Mouse (Mus musculus) stomach, embryonic 14.5 days (tissue): ENCODE measurements at regions not wholly inside any gene's neighbourhood (a gene's known extent, or its start where the extent isn't known, plus 50 kb on each side); places are given as distances from the start of the nearest gene placed in this dataset.

Experiments used
- ATAC-seq: fragments of 200-750 bp; cut with Nextera tagmentation; 2 replicates; pipeline ENCODE4 v1.8.0; 2017; ENCODE audit warnings: low read depth, moderate TSS enrichment; ENCODE audit not compliant: insufficient number of reproducible peaks, insufficient read depth, low FRiP score
- H3K27ac ChIP-seq: fragments of 300-500 bp; sonication (generic); 2 replicates; pipeline ENCODE4 v1.5.1; 2014; ENCODE audit warnings: mild to moderate bottlenecking, low read length, moderate library complexity, mixed read lengths
- H3K27me3 ChIP-seq: fragments of 300-500 bp; sonication (generic); 2 replicates; pipeline ENCODE4 v1.6.1; 2014; ENCODE audit warnings: low read length, control low read depth, mixed read lengths; ENCODE audit not compliant: control insufficient read depth, insufficient read depth
- H3K36me3 ChIP-seq: fragments of 300-500 bp; sonication (generic); 2 replicates; pipeline ENCODE4 v1.6.1; 2014; ENCODE audit warnings: mild to moderate bottlenecking, control low read depth, low read length, moderate library complexity, mixed read lengths; ENCODE audit not compliant: control insufficient read depth, insufficient read depth
- H3K4me1 ChIP-seq: fragments of 300-500 bp; sonication (generic); 2 replicates; pipeline ENCODE4 v1.6.1; 2014; ENCODE audit warnings: low read length, control low read depth, mixed read lengths; ENCODE audit not compliant: control insufficient read depth, insufficient read depth
- H3K4me2 ChIP-seq: fragments of 300-500 bp; sonication (generic); replicated peaks from 2 replicates; pipeline ENCODE4 v1.6.1; 2014; ENCODE audit warnings: low read depth, low read length, control low read depth
- H3K4me3 ChIP-seq: fragments of 300-500 bp; sonication (generic); 2 replicates; pipeline ENCODE4 v1.5.1; 2014; ENCODE audit warnings: low read depth, low read length, control low read depth
- H3K9ac ChIP-seq: fragments of 300-500 bp; sonication (generic); replicated peaks from 2 replicates; pipeline ENCODE4 v1.6.1; 2014; ENCODE audit warnings: low read depth, mild to moderate bottlenecking, control low read depth, low read length, moderate library complexity, mixed read lengths
- H3K9me3 ChIP-seq: fragments of 300-500 bp; sonication (generic); 2 replicates; pipeline ENCODE4 v1.6.1; 2016; ENCODE audit warnings: low read depth, low read length, control low read depth; ENCODE audit not compliant: control insufficient read depth
- WGBS: fragments of 180-500 bp; shearing (Covaris S2); extraction: QIAGEN DNeasy Blood & Tissue Kit; methylation state at CpG from one replicate; pipeline ENCODE4 v1.1.7; 2014; 5-methylcytosine and 5-hydroxymethylcytosine counted together

DNA sequence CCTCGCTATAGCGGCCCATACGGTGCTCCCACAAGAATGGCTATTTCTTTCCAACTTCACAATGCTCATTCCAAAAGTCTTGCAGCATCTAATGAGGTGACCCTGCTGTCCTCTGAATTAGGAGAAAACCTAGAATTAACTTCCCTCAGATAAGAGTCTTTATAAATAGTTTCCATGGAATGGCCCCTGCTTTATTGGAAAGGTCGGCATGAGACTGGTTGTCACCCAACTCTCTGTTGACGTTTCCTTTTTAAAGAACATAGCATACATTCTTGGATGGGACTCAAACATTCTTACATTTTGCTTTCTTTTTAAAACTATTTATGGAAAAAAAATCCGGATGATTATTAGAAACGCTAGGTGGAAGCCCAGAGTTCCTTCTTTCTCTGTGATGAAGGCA, 53.9 kb upstream of the Lmcd1 start:
- Histone ChIP-seq H3K9me3 (no peaks in the 10 kb centered on the region), H3K36me3 (no peaks in the 10 kb centered on the region), H3K4me3 (no peak overlapping the region), H3K27me3 (no peaks in the 10 kb centered on the region), H3K9ac (no peak overlapping the region), H3K4me2 (no peak overlapping the region), H3K4me1 (no peaks in the 10 kb centered on the region), H3K27ac (no peak overlapping the region)
- 80% methylated on average over 7 of the region's 7 CpGs for WGBS
- no peak for ATAC-seq

DNA sequence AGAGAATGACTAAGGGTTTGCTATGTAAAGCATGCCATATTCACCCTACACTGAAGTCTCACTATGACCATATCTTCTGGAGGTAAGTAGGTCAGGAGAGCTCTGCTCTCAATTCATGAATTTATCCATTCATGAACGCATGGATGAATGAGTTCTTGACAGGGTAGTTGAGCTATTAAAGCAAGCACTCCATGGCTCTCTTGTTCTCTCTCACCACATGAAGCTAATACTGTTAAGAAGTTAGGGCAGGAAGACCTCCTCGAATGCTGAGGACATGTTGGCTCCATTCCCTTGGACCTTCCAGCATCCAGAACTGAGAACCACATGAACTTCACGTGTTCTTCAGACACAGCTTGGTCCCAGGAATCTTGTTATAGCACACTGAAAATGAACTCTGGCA, 53.4 kb upstream of the Lmcd1 start:
- no peak for ATAC-seq
- Histone ChIP-seq H3K9me3 (no peaks in the 10 kb centered on the region), H3K27me3 (no peaks in the 10 kb centered on the region), H3K36me3 (no peaks in the 10 kb centered on the region), H3K4me2 (no peak overlapping the region), H3K9ac (no peak overlapping the region), H3K4me1 (no peaks in the 10 kb centered on the region), H3K4me3 (no peak overlapping the region), H3K27ac (no peak overlapping the region)
- WGBS, result 85% methylated on average over 3 of the region's 3 CpGs

DNA sequence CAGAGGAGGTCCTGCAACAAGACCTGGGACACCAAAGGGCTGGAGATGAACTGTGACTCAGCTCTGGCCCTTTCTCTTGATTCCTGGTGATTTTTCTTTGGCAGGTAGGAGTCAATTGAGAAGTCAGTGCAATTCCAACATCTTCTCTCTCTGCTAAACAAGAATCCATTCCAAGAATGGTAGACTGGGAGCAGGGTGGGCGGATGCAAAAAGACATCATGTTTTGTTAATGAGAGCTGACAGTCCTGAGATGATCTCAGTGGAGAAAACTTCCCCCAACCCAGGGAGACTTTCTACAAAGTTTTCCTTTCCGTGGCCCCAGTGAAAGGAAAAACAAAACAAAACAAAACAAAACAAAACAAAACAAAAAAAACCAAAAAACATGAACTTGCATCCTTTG, 52.2 kb upstream of the Lmcd1 start:
- Histone ChIP-seq H3K27me3 (no peaks in the 10 kb centered on the region), H3K9ac (no peak overlapping the region), H3K36me3 (no peaks in the 10 kb centered on the region), H3K27ac (no peak overlapping the region), H3K4me1 (no peaks in the 10 kb centered on the region), H3K4me2 (no peak overlapping the region), H3K4me3 (no peak overlapping the region), H3K9me3 (no peaks in the 10 kb centered on the region)
- no peak for ATAC-seq
- WGBS, result 75% methylated on average over 2 of the region's 2 CpGs

DNA sequence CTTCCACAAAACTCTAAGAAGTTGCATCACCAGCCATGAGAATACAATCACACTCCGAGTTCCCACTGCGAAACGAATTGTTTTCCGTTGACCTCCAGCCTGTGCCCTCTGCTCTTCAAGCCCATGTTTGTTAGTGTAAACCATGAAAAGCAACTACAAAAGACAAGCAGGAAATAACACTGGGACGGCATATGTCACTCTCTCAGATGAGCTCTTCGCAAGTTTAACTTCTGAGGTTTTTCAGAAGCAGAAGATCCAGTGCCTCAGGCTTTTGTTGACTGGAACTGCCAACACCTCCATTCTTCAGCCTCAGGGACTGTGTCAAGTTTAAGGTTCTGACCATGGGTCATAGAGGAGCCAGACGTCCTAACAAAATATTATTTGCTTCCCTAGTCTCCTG, 50.2 kb upstream of the Lmcd1 start:
- no peak overlapping the region for H3K9ac ChIP-seq
- no peak overlapping the region for H3K27ac ChIP-seq
- H3K4me1 ChIP-seq, result no peaks in the 10 kb centered on the region
- no peak overlapping the region for H3K4me3 ChIP-seq
- H3K36me3 ChIP-seq, result no peaks in the 10 kb centered on the region
- no peaks in the 10 kb centered on the region for H3K9me3 ChIP-seq
- no peak overlapping the region for H3K4me2 ChIP-seq
- no peak for ATAC-seq
- no peaks in the 10 kb centered on the region for H3K27me3 ChIP-seq
- WGBS, result 72% methylated on average over 7 of the region's 7 CpGs
